Mouse (Mus musculus) Muller cell, postnatal 12 days (primary cell): ENCODE measurements around the gene Atrnl1.

Source experiments
- DNase-seq: peaks from one replicate; pipeline ENCODE4 v3.0.0-alpha.2; 2015; ENCODE audit errors: inconsistent ontology term

Gene Atrnl1

DNA sequence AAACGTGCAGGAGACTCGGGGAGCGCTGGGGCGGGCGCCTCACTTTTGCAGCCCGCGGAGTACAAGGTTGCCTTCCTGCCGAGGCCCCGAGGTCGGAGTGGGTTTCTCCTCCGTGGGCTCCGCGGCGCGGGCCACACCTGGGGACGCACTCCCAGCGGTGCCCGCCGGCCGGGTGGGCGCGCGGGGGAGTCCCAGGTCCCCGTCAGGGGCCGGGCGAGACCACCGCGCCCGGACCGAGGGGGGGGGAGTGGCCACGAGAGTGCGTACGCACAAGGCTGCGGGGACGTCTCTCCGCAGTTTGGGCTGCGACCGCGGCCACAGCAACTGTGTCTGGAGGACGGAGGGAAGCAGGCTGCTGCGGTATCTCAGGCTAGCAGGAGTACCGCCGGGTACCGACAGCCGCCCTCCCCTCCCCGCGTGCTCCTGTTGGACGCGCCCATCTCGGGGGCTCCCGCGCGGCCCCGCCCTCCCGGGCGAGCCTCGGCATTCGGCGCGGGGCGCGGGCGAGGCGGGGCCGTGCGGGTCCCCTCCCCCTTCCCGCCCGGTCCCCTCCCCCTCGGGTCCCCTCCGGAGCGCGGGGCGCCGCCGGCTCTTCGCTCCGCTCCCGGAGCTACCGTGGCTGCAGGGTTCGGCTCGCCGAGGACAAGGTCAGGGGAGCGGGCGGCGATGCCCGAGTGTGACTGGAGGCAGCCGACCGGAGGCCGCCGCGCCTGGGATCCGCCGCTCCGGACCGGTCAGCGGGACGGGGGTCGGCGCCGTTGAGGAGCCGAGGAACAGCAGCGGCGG is at the start of gene Atrnl1:
TSS of gene Atrnl1 (plus strand) at position 559 of the 786 bp plus-strand sequence.
- peak; percentile 94 for DNase-seq

DNA sequence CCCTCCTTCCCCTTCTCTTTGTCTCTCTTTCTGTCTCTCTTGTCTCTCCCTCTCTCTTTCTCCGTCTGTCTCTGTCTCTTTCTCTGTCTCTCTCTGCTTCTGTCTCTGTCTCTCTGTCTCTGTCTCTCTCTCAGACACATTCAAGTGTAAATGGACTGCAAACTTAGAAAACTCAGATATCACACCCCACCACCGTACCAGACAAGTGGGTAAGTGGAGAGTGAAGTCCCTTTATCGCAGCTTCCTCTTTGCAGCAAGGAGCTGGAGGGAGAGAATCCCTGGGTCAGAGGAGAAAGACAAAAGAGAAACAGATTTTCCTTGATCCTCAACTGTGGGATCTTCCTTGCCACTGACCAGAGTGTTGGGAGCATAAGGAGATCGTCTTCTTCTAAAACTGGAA is 49.3 kb upstream of the Atrnl1 start:
- DNase-seq = no peak

DNA sequence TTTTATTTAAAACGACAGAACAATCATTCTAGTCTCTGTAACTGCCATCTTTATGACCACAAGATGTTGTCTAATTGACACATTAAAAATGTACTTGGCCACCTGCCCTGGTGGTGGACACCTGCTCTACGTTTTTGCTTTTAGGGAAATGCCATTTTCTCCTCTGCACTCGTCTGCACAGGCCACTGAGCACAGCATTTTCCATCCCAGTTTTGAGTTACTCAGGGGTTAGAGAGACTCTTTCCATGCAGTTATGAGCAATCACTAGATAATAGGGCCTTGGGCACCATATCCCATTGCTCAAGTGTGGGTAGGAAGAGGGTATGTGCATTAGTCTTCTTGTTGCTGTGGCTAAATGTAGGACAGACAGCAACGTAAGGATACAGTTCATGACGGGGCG is 41.8 kb upstream of the Atrnl1 start:
- DNase-seq = no peak

DNA sequence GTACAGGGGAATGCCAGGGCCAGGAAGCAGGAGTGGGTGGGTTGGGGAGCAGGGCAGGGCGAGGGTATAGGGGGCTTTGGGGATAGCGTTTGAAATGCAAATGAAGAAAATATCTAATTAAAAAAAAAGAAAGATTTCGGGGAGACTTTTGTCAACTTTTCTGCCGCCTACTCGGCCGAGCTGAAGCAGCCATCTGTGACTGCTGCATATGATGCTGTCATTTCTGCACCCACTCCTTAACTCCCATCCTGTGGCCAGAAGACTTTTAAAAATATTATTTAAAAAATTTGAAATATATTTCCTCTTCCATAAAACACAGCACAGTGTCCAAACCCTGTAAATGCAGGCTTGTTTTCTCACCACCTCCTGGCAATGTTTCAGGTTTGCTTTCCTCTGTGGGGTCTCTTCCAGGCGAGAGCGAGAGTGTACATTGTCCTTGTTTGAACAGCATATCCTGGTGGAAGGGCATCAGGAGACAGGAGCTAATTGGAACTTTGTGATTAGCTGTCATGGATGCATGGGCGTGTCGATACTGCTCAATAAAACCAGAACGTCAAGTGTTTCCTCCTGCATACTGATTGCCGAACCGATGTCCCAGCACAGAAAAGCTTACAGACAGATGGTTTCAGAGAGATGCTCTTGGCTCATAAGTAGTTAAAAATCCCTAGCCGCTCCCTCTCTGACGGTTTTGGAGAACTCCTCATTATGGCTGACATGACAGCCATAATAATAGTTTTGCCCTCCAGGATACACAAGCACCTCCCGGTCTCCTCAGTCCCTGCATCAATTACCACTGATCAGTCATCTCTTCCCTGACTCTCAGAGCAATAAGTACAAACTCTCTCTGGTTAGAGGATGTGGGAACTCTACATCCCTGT is 38.2 kb upstream of the Atrnl1 start:
- no peak for DNase-seq

DNA sequence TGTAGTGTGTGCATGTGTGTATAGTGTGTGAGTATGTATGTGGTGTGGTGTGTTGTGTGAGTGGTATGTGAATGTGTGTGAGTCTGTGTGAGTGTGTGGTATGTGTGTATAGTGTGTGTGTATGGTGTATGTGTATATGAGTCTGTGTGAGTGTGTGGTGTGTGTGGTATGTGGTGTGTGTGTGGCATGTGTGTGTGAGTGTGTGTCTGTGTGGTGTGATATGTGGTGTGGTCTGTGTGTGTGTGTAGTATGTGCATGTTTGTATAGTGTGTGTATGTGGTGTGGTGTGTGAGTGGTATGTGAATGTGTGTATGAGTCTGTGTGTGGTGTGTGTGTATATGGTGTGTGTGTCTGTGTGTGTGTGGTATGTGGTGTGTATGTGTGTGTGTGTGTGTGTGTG is 37.4 kb upstream of the Atrnl1 start:
- DNase-seq = no peak

DNA sequence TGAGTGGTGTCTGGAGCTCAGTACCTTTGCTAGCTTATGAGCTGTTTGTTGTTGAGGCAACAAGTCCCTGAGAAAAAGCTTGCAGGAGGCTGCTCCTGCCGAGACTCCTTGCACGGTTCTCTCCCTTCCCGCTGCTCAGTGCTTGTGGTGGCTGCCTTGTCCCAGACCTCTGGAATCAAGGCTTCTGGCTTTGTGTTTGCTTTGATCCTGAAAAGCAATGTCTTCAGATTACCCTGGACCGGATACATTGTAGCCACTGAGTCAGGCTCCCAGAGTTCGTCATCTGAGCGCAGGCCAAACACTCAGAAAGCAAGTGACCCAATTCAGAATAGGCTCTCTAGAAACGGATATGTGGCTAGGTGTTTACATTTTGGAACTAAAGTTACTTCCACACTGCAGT is 35.8 kb upstream of the Atrnl1 start:
- DNase-seq = no peak

DNA sequence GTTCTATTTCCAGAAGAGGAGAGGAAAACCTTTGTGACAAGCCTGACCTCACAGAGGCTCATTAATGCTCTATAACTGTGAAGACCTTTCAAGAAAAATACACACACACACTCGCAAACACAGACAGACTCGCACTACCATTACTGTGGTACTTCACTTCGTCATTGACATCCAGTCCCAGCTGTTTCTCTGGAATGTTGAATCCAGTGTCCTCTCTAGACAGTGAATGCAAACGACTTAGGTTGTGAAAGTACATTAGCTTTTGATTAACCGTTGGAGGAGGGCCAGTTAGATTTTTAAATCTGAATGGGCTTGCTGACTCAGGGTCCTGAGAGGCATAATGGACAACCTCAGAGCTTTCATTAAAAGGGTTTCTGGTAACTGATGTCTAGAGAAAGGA is 34.0 kb upstream of the Atrnl1 start:
- peak; percentile 52 for DNase-seq

DNA sequence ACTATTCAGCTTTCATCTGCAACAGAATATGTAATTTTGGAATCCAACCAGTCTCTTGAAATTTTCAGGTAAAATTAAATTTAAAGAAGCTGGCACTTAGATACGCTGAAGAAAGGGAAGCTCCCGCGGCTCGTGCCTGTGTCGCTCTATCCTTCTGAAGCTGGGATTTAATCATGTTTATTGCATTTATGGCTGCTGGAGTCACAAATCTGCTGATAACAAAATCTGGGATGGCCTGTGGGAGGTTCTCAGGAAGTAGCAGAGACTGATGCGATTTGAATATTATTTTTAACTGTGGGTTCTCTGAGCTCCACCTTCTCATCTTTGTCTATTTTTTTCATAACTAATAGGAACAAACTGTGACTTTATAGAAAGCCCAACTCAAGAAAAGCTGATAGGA is 33.6 kb upstream of the Atrnl1 start:
- DNase-seq = no peak

DNA sequence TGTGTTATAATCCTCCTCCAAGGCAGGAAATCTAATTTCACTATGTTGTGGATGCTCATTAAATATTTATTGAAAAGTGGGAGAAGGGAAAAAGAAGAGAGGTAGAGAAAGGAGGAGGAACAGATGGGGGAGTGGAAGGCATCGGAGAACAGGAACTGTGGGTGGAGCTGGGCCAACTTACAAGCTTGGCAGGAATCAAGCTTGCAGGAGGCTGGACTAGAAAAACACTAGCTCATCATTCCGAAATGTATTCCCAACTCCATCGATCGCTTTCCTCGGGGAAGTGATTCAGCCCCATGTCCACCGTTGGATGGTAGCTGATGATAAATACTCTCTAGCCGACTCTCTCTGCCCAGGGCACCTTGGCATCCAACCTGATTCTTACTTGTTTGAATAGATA is 29.9 kb upstream of the Atrnl1 start:
- DNase-seq = no peak

DNA sequence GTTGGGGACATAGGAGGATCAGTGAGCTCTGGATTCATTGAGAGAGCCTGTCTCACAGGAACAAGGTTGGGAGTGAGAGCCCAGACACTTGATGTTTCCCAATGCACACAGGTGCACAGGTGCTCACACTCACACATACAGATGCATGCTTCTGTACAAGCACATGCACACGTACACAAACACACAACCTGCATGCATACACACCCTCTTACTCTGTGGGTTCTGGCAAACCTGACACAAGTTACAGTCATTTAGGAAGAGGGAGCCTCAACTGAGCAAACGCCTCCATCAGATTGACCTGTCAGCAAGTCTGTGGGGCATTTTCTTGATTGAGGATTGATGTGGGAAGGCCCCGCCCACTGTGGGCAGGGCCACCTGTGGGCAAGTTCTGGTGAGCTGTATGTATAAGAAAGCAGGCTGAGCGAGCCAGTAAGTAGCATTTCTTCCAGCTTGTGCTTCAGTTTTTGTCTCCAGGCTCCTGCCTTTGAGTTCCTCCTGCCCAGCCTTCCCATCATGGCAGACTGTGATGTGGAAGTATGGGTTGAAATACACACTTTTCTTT is 25.5 kb upstream of the Atrnl1 start:
- no peak for DNase-seq

DNA sequence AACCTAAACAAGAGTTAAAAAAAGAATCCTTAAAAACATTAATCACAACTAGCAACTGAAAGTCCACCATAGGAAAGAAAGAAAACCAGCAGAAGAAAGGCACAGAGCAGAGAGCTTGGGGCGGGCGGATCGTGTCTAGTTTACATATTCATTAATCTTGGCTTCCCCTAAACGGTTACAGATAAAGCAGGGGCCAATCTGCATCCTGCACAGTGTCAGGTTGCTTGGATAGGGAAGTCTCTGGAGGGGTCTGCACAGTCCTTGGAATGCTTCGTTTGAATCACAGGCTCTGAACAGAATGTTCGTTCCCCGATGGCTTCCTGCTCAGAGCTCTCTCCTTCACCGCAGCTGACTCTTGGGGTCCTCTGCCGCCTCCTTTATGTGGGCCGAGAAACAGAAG is 24.7 kb upstream of the Atrnl1 start:
- no peak for DNase-seq

DNA sequence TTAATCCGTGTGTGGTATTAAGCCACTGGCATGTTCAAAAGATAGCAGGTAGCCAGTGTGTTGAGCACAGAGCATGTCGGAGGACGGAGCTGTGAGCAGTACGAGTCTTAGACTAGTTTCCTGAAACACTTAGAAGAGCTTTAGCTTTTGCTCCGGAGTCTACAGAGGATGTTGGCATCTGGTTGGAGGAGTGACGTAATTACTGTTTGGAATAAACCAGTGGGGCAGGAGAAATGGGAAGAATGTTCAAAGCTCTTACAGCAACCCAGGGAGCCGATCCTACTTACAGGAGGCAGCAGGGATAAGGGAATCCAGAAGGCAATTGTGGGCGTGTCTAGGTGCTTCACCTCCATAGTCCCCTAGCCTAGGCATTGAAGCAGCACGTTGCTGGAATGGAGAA is 21.3 kb upstream of the Atrnl1 start:
- no peak for DNase-seq

DNA sequence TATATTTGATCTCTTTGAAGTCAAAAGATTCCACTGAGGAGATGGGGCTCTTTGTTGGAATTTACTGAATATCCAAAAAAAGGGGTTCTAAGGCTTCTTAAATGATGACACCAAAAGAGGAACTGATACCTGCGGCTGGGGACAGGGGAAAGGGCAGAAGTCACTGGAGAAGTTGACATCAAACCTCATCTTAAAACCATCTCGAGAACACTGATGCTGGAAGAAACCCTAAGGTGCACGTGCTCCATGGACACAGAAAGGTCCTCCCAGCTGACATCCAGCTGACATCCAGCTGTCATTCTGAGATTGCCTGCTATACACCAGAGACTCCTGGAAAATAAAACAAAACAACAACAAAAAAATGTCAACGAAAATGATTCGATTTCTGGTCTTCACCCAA is 19.9 kb upstream of the Atrnl1 start:
- no peak for DNase-seq

DNA sequence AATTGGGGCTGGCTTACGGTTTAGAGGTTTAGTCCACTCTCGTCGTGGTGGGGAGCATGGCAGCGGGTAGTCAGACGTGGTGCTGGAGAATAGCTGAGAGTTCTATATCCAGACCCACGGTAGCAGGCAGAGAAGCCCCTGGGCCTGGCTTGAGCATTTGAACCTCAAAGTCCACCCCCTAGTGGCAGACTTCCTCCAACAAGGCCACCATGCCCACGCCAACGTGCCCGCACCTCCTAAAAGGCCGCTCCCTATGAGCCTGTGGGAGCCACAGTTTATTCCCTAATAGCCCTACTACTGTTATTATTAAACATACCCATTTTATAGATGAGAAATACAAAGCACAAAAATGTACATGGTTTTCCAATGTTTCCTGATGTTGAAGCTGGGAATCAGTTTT is 19.2 kb upstream of the Atrnl1 start:
- no peak for DNase-seq

DNA sequence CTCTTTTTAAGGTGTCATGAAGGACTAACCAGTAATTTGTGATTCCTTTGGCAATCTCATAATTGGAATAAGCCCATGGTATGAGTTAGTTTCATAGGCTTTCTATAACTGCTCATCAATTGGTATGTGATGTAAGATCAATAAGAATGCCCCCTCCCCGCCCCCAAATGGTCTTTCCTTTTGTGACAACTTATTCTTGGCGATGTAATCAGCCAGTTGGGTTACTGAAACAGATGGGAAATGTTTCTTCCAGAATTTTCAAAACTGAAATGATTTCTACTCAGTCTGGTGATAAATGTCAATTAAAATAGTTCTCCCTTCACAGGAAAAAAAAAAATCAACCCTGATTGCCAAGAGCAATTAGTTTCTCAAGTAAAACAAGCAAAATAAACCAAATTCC is 18.5 kb upstream of the Atrnl1 start:
- DNase-seq = no peak

DNA sequence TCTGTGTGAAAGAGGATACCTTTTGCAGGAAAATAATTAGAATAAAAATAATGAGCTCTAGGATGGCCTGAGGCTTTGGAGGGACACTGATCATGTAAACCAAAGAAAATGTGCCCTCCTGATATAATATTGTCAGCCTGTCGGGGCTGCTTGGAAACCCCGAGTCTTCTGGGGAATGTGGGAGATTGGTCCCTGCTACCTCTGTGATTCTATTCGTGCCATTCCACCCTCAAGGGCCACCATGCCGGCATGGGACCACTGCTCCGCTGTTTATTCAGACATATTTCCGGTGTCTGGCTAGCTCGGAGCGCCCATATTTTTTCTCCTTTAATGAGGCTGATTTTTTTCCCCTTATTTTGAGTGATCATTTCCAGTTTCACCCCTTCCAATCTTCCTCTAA is 11.7 kb upstream of the Atrnl1 start:
- no peak for DNase-seq

DNA sequence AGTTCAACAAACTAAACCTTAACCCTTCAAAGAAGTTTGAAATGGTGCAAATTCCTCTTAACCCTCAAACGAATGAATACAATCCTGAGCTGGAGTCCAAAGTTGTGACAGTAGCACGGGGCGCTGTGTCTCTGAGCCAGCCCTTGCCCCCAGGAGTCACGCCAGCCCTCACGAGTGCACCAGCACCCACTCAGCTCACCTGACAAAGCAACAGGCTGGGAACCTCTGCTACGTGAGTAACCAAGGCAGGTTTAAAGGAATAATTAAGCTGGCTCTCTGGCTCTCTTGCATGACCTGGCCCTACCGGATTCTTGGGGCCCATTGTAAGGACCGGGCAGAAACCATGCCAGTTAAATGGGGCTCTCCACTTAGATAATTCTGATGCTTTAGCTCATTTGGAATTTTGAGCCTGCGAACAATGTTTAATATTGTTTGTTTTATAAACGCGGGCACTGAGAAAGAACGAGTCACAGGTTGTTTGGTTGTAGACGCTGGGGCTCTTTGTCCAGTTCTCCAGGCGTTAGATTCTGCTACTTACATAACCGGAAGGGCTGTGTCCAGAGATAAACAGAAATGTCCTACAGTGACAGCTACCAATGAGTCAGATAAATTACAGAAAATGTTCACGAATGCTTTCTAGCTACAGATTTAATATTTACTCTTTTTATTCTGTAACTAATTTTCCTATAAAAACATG is 10.5 kb upstream of the Atrnl1 start:
- no peak for DNase-seq

DNA sequence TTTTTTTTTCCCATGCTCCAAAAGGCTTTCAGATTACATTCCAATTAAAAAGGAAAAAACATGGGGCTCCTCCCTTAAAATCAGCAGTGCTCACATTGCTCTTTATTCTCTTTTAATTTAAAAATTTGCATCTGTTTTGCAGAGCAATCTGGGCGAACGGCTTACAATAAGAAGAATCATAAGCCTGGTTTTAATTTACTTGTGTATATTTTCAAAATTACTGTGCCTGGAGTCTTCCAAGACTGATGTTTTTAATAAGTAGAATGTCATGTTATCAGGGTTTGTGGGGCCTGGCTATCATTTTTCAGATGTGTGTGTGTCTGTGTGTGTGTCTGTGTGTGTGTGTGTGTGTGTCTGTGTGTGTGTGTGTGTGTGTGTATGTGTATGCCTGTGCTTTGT is 9.9 kb upstream of the Atrnl1 start:
- DNase-seq = no peak

DNA sequence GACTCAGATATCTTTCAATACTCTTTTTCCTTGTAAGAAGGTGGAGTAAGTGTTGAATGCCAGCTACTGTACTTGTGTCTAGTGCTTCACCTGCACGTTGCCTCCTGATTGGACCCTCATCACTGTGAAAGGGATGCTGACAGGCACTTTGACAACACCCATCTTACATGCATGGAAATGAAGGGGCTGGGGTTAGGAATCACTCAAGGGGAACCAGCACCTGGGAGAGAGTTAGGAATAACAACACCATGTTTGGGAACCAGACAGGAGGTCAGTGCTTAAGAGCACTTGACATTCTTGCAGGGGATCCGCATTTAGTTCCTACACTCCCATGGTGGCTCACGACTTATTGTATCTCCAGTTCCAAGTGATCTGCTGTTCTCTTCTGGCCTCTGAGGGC is 7.2 kb upstream of the Atrnl1 start:
- DNase-seq = no peak

DNA sequence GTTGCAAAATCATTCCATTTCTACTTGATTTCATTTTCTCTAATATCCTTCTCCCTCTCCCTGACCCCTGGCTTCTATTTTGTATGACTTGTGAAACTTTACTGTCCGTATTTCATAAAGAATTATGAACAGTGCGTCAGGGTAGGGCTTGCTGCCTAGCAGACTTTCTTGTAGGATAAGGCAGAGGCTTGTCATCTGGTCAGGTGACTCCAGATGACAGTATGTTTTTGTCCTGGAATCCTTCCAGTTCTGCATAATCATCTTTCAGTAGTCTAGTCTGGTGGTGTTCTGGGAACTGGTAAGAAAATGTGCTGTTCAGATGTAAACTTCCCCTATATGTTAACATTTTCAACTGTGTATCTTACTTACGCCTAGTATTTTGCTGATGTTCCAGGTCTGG is 4.9 kb upstream of the Atrnl1 start:
- no peak for DNase-seq

DNA sequence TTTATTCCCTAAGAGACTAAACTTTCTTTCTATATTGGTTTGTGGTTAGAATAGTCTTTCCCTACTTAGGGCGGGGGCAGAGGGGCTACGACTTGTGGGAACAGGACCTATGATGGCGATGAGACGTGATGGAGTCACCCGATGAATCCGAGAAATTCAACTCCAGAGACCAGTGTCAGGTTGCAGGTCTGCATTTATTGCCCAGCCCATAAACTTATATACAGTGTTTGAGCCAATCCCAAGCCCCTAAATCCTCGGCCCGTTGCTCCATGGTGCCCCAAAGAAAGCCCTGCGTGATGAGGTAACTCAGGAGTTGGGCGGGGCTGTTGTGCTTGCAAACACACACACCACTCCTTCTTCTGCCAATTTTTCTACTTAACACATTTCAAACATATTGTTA is 4.5 kb upstream of the Atrnl1 start:
- no peak for DNase-seq

DNA sequence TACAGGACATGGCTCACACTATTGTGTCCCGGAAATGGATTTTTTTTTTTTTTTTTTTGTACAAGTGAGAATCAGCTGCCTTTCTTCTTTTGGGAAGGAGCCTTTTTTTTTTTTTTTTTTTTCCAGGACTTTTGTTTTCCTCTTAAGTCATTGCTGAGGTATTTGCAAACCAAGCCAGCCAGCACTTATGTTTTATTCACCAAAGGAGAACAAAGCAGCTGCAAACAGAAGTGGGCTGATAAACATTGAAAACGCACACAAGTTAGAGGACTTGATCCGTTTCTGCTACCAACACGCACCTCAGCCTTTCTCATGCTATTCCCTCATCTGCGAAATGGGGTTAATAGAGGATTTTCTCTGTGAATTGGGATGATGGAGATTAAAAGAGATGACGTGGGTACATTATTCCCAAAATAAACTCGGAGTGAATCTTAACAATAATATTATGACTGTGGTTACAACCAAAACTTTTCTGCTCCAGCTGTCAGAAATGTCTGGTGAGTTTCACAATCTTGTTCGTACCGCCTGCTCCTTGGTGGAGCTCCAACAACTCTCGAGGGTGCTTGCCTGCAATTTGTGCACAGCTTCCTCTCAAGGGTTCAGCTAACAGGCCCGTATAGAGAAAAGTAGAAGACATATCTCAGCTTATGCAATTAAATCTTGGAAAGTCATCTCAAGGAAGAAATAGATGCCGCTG is 1.3 kb upstream of the Atrnl1 start:
- no peak for DNase-seq
